Mouse (Mus musculus): ENCODE results near the gene Msl1.
"Not testable (repeated sequence)": the region's sequence is repeated elsewhere in the genome, so short reads cannot be mapped to it uniquely, and the experiment has no call there.

Gene Msl1

GRCm38 (mm10) chr11:98796515-98797216 is 1.4 kb downstream of the Msl1 start:
- DNase-seq (ENCODE audit: low read depth), result peak; percentile 67

- DNase-seq (ENCODE audit: low read depth), result peak; percentile 24
Observed at GRCm38 (mm10) chr11:98797306-98797705, 2.0 kb downstream of the Msl1 start.

- no peak for DNase-seq (ENCODE audit: low read depth)
Observed at GRCm38 (mm10) chr11:98797909-98798308, 2.6 kb downstream of the Msl1 start.

GRCm38 (mm10) chr11:98804605-98805004 is 9.3 kb downstream of the Msl1 start, which contains the start of gene Casc3:
Gene Casc3 (plus strand): TSS chr11:98804905.
- DNase-seq (ENCODE audit: low read depth), result no peak

- no peak for DNase-seq (ENCODE audit: low read depth)
Observed at GRCm38 (mm10) chr11:98808417-98808816, 13.1 kb downstream of the Msl1 start.

GRCm38 (mm10) chr11:98809457-98810290 is 14.4 kb downstream of the Msl1 start:
- DNase-seq (ENCODE audit: low read depth), result peak; percentile 99

- DNase-seq (ENCODE audit: low read depth), result no peak
Observed at GRCm38 (mm10) chr11:98810686-98811085, 15.4 kb downstream of the Msl1 start.

GRCm38 (mm10) chr11:98816706-98817239 is 21.5 kb downstream of the Msl1 start:
- no peak for DNase-seq (ENCODE audit: low read depth)

GRCm38 (mm10) chr11:98820968-98821367 is 25.7 kb downstream of the Msl1 start:
- no peak for DNase-seq (ENCODE audit: low read depth)

GRCm38 (mm10) chr11:98826071-98826470 is 30.8 kb downstream of the Msl1 start:
- DNase-seq (ENCODE audit: low read depth), result not testable (repeated sequence)

- DNase-seq (ENCODE audit: low read depth), result no peak
Observed at GRCm38 (mm10) chr11:98827877-98828276, 32.6 kb downstream of the Msl1 start.

- peak; percentile 82 for DNase-seq (ENCODE audit: low read depth)
Observed at GRCm38 (mm10) chr11:98829091-98829775, 33.9 kb downstream of the Msl1 start.

- DNase-seq (ENCODE audit: low read depth), result no peak
Observed at GRCm38 (mm10) chr11:98829875-98830274, 34.6 kb downstream of the Msl1 start.

GRCm38 (mm10) chr11:98835296-98835695 is 40.0 kb downstream of the Msl1 start:
- no peak for DNase-seq (ENCODE audit: low read depth)

- DNase-seq (ENCODE audit: low read depth), result no peak
Observed at GRCm38 (mm10) chr11:98835725-98836124, 40.4 kb downstream of the Msl1 start.

- DNase-seq (ENCODE audit: low read depth), result no peak
Observed at GRCm38 (mm10) chr11:98836128-98836527, 40.8 kb downstream of the Msl1 start.

GRCm38 (mm10) chr11:98836651-98837141 is 41.4 kb downstream of the Msl1 start, which contains the start of gene Rapgefl1:
Gene Rapgefl1 (plus strand): TSS chr11:98836785.
- peak; percentile 81 for DNase-seq (ENCODE audit: low read depth)

- DNase-seq (ENCODE audit: low read depth), result no peak
Observed at GRCm38 (mm10) chr11:98837231-98837704, 42.0 kb downstream of the Msl1 start.

GRCm38 (mm10) chr11:98837917-98838316 is 42.6 kb downstream of the Msl1 start:
- DNase-seq (ENCODE audit: low read depth), result no peak

- DNase-seq (ENCODE audit: low read depth), result no peak
Observed at GRCm38 (mm10) chr11:98838512-98838911, 43.2 kb downstream of the Msl1 start.

- DNase-seq (ENCODE audit: low read depth), result no peak
Observed at GRCm38 (mm10) chr11:98839402-98839801, 44.1 kb downstream of the Msl1 start.

- DNase-seq (ENCODE audit: low read depth), result no peak
Observed at GRCm38 (mm10) chr11:98839897-98840296, 44.6 kb downstream of the Msl1 start.
